In genomic region chr9:108517253-108517930, GRCm38 (mm10) we compare ENCODE assay signal across 8 mouse cellular contexts. TPM values are rescaled to one million over a fixed set of nuclear protein-coding genes. Genes with fewer than 3 reads are reported as not detected.
DNase-seq lines count a peak whose midpoint lies in the region; ATAC-seq lines count a peak whose summit lies in the region.

No protein-coding gene starts in this region.

- peak overlapping the region; percentile 85 for H3K4me2 ChIP-seq in heart, embryonic 14.5 days (ENCODE audit: low read length)
- peak overlapping the region; percentile 95 for H3K4me2 ChIP-seq in liver, embryonic 13.5 days
- H3K4me2 ChIP-seq in stomach, embryonic 14.5 days (replicated peaks; ENCODE audit: low read depth, low read length), result peak overlapping the region; percentile 75

- H3K9ac ChIP-seq in heart, embryonic 14.5 days (ENCODE audit: low read length), result peak overlapping the region; percentile 99
- H3K9ac ChIP-seq in liver, embryonic 13.5 days, result peak overlapping the region; percentile 97
- peak overlapping the region; percentile 95 for H3K9ac ChIP-seq in stomach, embryonic 14.5 days (replicated peaks; ENCODE audit: low read depth, low read length)

- peak overlapping the region; percentile 98 for H3K27ac ChIP-seq in brown adipose tissue, adult 24 weeks (replicated peaks; ENCODE audit: low read depth, low read length)
- peak overlapping the region; percentile 98 to 99 for H3K27ac ChIP-seq in heart, embryonic 14.5 days (replicated peaks in 1 of 2; ENCODE audit: control insufficient read depth in 1 of 2, insufficient read depth in 1 of 2, low read depth in 2 of 2, low read length in 2 of 2)
- H3K27ac ChIP-seq in liver, embryonic 13.5 days, result peak overlapping the region; percentile 98
- peak overlapping the region; percentile 99 for H3K27ac ChIP-seq in stomach, embryonic 14.5 days (ENCODE audit: low read length)

- H3K9me3 ChIP-seq in heart, embryonic 14.5 days (ENCODE audit: control insufficient read depth, low read length), result no peaks in the 10 kb centered on the region
- H3K9me3 ChIP-seq in liver, embryonic 13.5 days (replicated peaks), result no peaks in the 10 kb centered on the region
- H3K9me3 ChIP-seq in stomach, embryonic 14.5 days (ENCODE audit: control insufficient read depth, low read depth, low read length), result no peaks in the 10 kb centered on the region

- peak overlapping the region; percentile 99 for H3K4me3 ChIP-seq in brown adipose tissue, adult 24 weeks (ENCODE audit: insufficient read depth, low read depth, low read length)
- H3K4me3 ChIP-seq in heart, embryonic 14.5 days (ENCODE audit: control insufficient read depth in 1 of 2, insufficient read depth in 1 of 2, low read depth in 1 of 2, low read length in 2 of 2), result peak overlapping the region; percentile 79 to 98
- H3K4me3 ChIP-seq in liver, embryonic 13.5 days (replicated peaks), result peak overlapping the region; percentile 97
- H3K4me3 ChIP-seq in stomach, embryonic 14.5 days (ENCODE audit: low read depth, low read length), result peak overlapping the region; percentile 72

- ATAC-seq in CD4-positive, CD25-positive, alpha-beta regulatory T cell, adult 4 months, result peak; percentile 26
- peak; percentile 53 for ATAC-seq in erythroid progenitor cell, adult 5-6 weeks (replicated peaks; ENCODE audit: low FRiP score, poor library complexity, severe bottlenecking)
- peak; percentile 82 for ATAC-seq in heart, embryonic 14.5 days (ENCODE audit: insufficient number of reproducible peaks, insufficient read depth, low FRiP score, low read depth)
- peak; percentile 85 for ATAC-seq in liver, embryonic 13.5 days (ENCODE audit: low read depth)
- peak; percentile 74 for ATAC-seq in stomach, embryonic 14.5 days (ENCODE audit: insufficient number of reproducible peaks, insufficient read depth, low FRiP score, low read depth)

- peaks cover 42% of the 10 kb centered on the region for H3K36me3 ChIP-seq in heart, embryonic 14.5 days (ENCODE audit: control insufficient read depth, insufficient read depth, low read length)
- H3K36me3 ChIP-seq in liver, embryonic 13.5 days, result peaks cover 49% of the 10 kb centered on the region
- peaks cover 42% of the 10 kb centered on the region for H3K36me3 ChIP-seq in stomach, embryonic 14.5 days (ENCODE audit: control insufficient read depth, insufficient read depth, low read length)

- under 1% methylated on average over 67 of the region's 95 CpGs for WGBS in heart, embryonic 14.5 days
- under 1% methylated on average over 85 of the region's 95 CpGs for WGBS in liver, embryonic 13.5 days (ENCODE audit: insufficient replicate concordance)
- under 1% methylated on average over 77 of the region's 95 CpGs for WGBS in stomach, embryonic 14.5 days

- H3K27me3 ChIP-seq in heart, embryonic 14.5 days (ENCODE audit: control insufficient read depth, insufficient read depth, low read length), result no peaks in the 10 kb centered on the region
- H3K27me3 ChIP-seq in liver, embryonic 13.5 days, result no peaks in the 10 kb centered on the region
- no peaks in the 10 kb centered on the region for H3K27me3 ChIP-seq in stomach, embryonic 14.5 days (ENCODE audit: control insufficient read depth, insufficient read depth, low read length)

- peak; percentile 93 for DNase-seq in kidney, postnatal 14 days
- peak; percentile 73 for DNase-seq in liver, embryonic 13.5 days
- peak; percentile 67 to 71 for DNase-seq in natural killer cell, adult 2 months (ENCODE audit: low spot score in 2 of 2)

- peaks cover 11% of the 10 kb centered on the region for H3K4me1 ChIP-seq in brown adipose tissue, adult 24 weeks (ENCODE audit: control insufficient read depth, insufficient read depth, insufficient read length, low read length)
- peaks cover 0 to 25% of the 10 kb centered on the region in 2 experiments; a peak in 2 of 4 replicates for H3K4me1 ChIP-seq in heart, embryonic 14.5 days (ENCODE audit: control insufficient read depth in 2 of 2, insufficient read depth in 2 of 2, low read length in 2 of 2)
- H3K4me1 ChIP-seq in liver, embryonic 13.5 days (replicated peaks), result peaks cover 36% of the 10 kb centered on the region
- peaks cover 11% of the 10 kb centered on the region for H3K4me1 ChIP-seq in stomach, embryonic 14.5 days (ENCODE audit: control insufficient read depth, insufficient read depth, low read length)

RNA-seq across cellular contexts. Expression of gene Qrich1, which starts 0.8 kb away (rescaled TPM):
- polyA plus RNA-seq in CD4-positive, CD25-positive, alpha-beta regulatory T cell, adult 4 months (2017; shearing (Covaris generic)), result 10 to 100 TPM; 77.2 to 91.3 TPM
- 40.9 and 45.7 TPM in 2 replicates for polyA plus RNA-seq in brown adipose tissue, adult 24 weeks (2012; ENCODE audit: insufficient read depth, insufficient read length, missing spikeins)
- 92.6 and 141 TPM in 2 replicates for total RNA-seq in erythroid progenitor cell, adult 5-6 weeks (2015; ENCODE audit: low replicate concordance)
- total RNA-seq in erythroid progenitor cell, adult 5-6 weeks (2017; ENCODE audit: low replicate concordance), result 117 and 139 TPM in 2 replicates
- 85.1 and 91.9 TPM in 2 replicates for polyA plus RNA-seq in heart, embryonic 14.5 days (2014; fragmentation: Nextera tagmentation; extraction: Ambion mirVana)
- 46.2 and 61.1 TPM in 2 replicates for polyA plus RNA-seq in liver, embryonic 13.5 days (2015; fragmentation: Nextera tagmentation; extraction: Ambion mirVana)
- polyA plus RNA-seq in stomach, embryonic 14.5 days (2014; fragmentation: Nextera tagmentation; extraction: Ambion mirVana), result 120 and 121 TPM in 2 replicates

RNA-seq across cellular contexts. Expression of gene Qars, which starts 9.9 kb away (rescaled TPM):
- 100 to 1,000 TPM; 132 to 223 TPM for polyA plus RNA-seq in CD4-positive, CD25-positive, alpha-beta regulatory T cell, adult 4 months (2017; shearing (Covaris generic))
- polyA plus RNA-seq in brown adipose tissue, adult 24 weeks (2012; ENCODE audit: insufficient read depth, insufficient read length, missing spikeins), result 85.0 and 107 TPM in 2 replicates
- total RNA-seq in erythroid progenitor cell, adult 5-6 weeks (2015; ENCODE audit: low replicate concordance), result 67.5 and 85.1 TPM in 2 replicates
- total RNA-seq in erythroid progenitor cell, adult 5-6 weeks (2017; ENCODE audit: low replicate concordance), result 78.3 and 79.2 TPM in 2 replicates
- 62.8 and 78.8 TPM in 2 replicates for polyA plus RNA-seq in heart, embryonic 14.5 days (2014; fragmentation: Nextera tagmentation; extraction: Ambion mirVana)
- 63.1 and 66.1 TPM in 2 replicates for polyA plus RNA-seq in liver, embryonic 13.5 days (2015; fragmentation: Nextera tagmentation; extraction: Ambion mirVana)
- polyA plus RNA-seq in stomach, embryonic 14.5 days (2014; fragmentation: Nextera tagmentation; extraction: Ambion mirVana), result 113 and 114 TPM in 2 replicates

RNA-seq across cellular contexts. Expression of gene Usp19, which starts 27.0 kb away (rescaled TPM):
- 10 to 100 TPM; 15.1 to 16.6 TPM for polyA plus RNA-seq in CD4-positive, CD25-positive, alpha-beta regulatory T cell, adult 4 months (2017; shearing (Covaris generic))
- polyA plus RNA-seq in brown adipose tissue, adult 24 weeks (2012; ENCODE audit: insufficient read depth, insufficient read length, missing spikeins), result 35.9 and 48.5 TPM in 2 replicates
- 52.6 and 63.7 TPM in 2 replicates for total RNA-seq in erythroid progenitor cell, adult 5-6 weeks (2015; ENCODE audit: low replicate concordance)
- 54.7 and 58.7 TPM in 2 replicates for total RNA-seq in erythroid progenitor cell, adult 5-6 weeks (2017; ENCODE audit: low replicate concordance)
- 54.4 and 57.0 TPM in 2 replicates for polyA plus RNA-seq in heart, embryonic 14.5 days (2014; fragmentation: Nextera tagmentation; extraction: Ambion mirVana)
- polyA plus RNA-seq in liver, embryonic 13.5 days (2015; fragmentation: Nextera tagmentation; extraction: Ambion mirVana), result 26.0 and 27.0 TPM in 2 replicates
- 49.5 and 54.4 TPM in 2 replicates for polyA plus RNA-seq in stomach, embryonic 14.5 days (2014; fragmentation: Nextera tagmentation; extraction: Ambion mirVana)

RNA-seq across cellular contexts. Expression of gene Lamb2, which starts 37.9 kb away (rescaled TPM):
- under 1 TPM; 0.10 to 0.13 TPM for polyA plus RNA-seq in CD4-positive, CD25-positive, alpha-beta regulatory T cell, adult 4 months (2017; shearing (Covaris generic))
- 19.1 and 38.4 TPM in 2 replicates for polyA plus RNA-seq in brown adipose tissue, adult 24 weeks (2012; ENCODE audit: insufficient read depth, insufficient read length, missing spikeins)
- total RNA-seq in erythroid progenitor cell, adult 5-6 weeks (2015; ENCODE audit: low replicate concordance), result not detected in 2 replicates
- total RNA-seq in erythroid progenitor cell, adult 5-6 weeks (2017; ENCODE audit: low replicate concordance), result not detected in 2 replicates
- polyA plus RNA-seq in heart, embryonic 14.5 days (2014; fragmentation: Nextera tagmentation; extraction: Ambion mirVana), result 38.9 and 41.5 TPM in 2 replicates
- polyA plus RNA-seq in liver, embryonic 13.5 days (2015; fragmentation: Nextera tagmentation; extraction: Ambion mirVana), result 5.3 and 6.4 TPM in 2 replicates
- 38.7 and 43.7 TPM in 2 replicates for polyA plus RNA-seq in stomach, embryonic 14.5 days (2014; fragmentation: Nextera tagmentation; extraction: Ambion mirVana)

RNA-seq across cellular contexts. Expression of gene Impdh2, which starts 42.7 kb away (rescaled TPM):
- polyA plus RNA-seq in CD4-positive, CD25-positive, alpha-beta regulatory T cell, adult 4 months (2017; shearing (Covaris generic)), result 100 to 1,000 TPM; 155 to 180 TPM
- polyA plus RNA-seq in brown adipose tissue, adult 24 weeks (2012; ENCODE audit: insufficient read depth, insufficient read length, missing spikeins), result 18.9 and 21.5 TPM in 2 replicates
- total RNA-seq in erythroid progenitor cell, adult 5-6 weeks (2015; ENCODE audit: low replicate concordance), result 28.8 and 75.0 TPM in 2 replicates
- 37.1 and 46.5 TPM in 2 replicates for total RNA-seq in erythroid progenitor cell, adult 5-6 weeks (2017; ENCODE audit: low replicate concordance)
- 94.2 and 97.5 TPM in 2 replicates for polyA plus RNA-seq in heart, embryonic 14.5 days (2014; fragmentation: Nextera tagmentation; extraction: Ambion mirVana)
- polyA plus RNA-seq in liver, embryonic 13.5 days (2015; fragmentation: Nextera tagmentation; extraction: Ambion mirVana), result 153 and 166 TPM in 2 replicates
- 193 and 198 TPM in 2 replicates for polyA plus RNA-seq in stomach, embryonic 14.5 days (2014; fragmentation: Nextera tagmentation; extraction: Ambion mirVana)

Comparison
In these comparisons a context has a peak if more than half of its experiments do, and no peak if none do; other contexts are left out.
1. Peak in every context shown above with its lines: DNase-seq, ATAC-seq, H3K4me3 ChIP-seq and H3K27ac ChIP-seq.
2. ATAC-seq: peak in every context shown above with its lines; median percentile 85 in liver, embryonic 13.5 days; 82 in heart, embryonic 14.5 days; 74 in stomach, embryonic 14.5 days; 53 in erythroid progenitor cell, adult 5-6 weeks; 26 in CD4-positive, CD25-positive, alpha-beta regulatory T cell, adult 4 months.